Mouse (Mus musculus) myocyte (in vitro differentiated cells): ENCODE measurements around the gene Cs. TPM values are rescaled to one million over a fixed set of nuclear protein-coding genes. Genes with fewer than 3 reads are reported as not detected.

Experiments used
- H3K27me3 ChIP-seq: one replicate; pipeline ENCODE4 v1.6.1; 2011; ENCODE audit not compliant: control insufficient read depth, insufficient read depth, insufficient read length
- H3K36me3 ChIP-seq: one replicate; pipeline ENCODE4 v1.6.1; 2011; ENCODE audit not compliant: control insufficient read depth, insufficient read depth
- H3K4me2 ChIP-seq: one replicate; pipeline ENCODE4 v1.6.1; 2011; ENCODE audit warnings: low read depth, control low read depth
- H3K4me3 ChIP-seq: one replicate; pipeline ENCODE4 v1.5.1; 2011; ENCODE audit warnings: mild to moderate bottlenecking, control low read depth, moderate library complexity
- H3K79me2 ChIP-seq: one replicate; pipeline ENCODE4 v1.6.1; 2011; ENCODE audit not compliant: control insufficient read depth, insufficient read depth
- H3ac ChIP-seq: one replicate; pipeline ENCODE4 v1.6.1; 2011; ENCODE audit not compliant: control insufficient read depth, insufficient read length
- CEBPB ChIP-seq: IDR thresholded peaks from 2 replicates; pipeline ENCODE4 v1.6.1; 2011; ENCODE audit warnings: mild to moderate bottlenecking, moderate library complexity; ENCODE audit not compliant: poor library complexity, insufficient read depth, severe bottlenecking
- E2F4 ChIP-seq: IDR thresholded peaks from one replicate; pipeline ENCODE4 v1.6.1; 2011; ENCODE audit warnings: mild to moderate bottlenecking, control low read depth, moderate library complexity; ENCODE audit not compliant: insufficient read depth
- MAX ChIP-seq: IDR thresholded peaks from one replicate; pipeline ENCODE4 v1.6.1; 2011; ENCODE audit warnings: low read depth, mild to moderate bottlenecking, control low read depth
- MYOD1 ChIP-seq, 3 experiments: IDR thresholded peaks; one replicate each; pipeline ENCODE4 v1.6.1; 2011; ENCODE audit warnings: control low read depth in 2 of 3, low read depth in 2 of 3, mild to moderate bottlenecking in 2 of 3, moderate library complexity in 1 of 3; ENCODE audit not compliant: insufficient read length in 2 of 3, control insufficient read depth in 1 of 3
- MYOG ChIP-seq, 3 experiments: IDR thresholded peaks; one replicate each; pipeline ENCODE4 v1.6.1; 2011; ENCODE audit warnings: control low read depth in 2 of 3, low read depth in 2 of 3, mild to moderate bottlenecking in 2 of 3; ENCODE audit not compliant: insufficient read length in 2 of 3, control insufficient read depth in 1 of 3, insufficient read depth in 1 of 3
- POLR2A ChIP-seq: IDR thresholded peaks from one replicate; pipeline ENCODE4 v1.6.1; 2011; ENCODE audit warnings: low read depth, mild to moderate bottlenecking, control low read depth, moderate library complexity; ENCODE audit not compliant: insufficient read length
- POLR2AphosphoS2 ChIP-seq: IDR thresholded peaks from one replicate; pipeline ENCODE4 v1.6.1; 2011; ENCODE audit warnings: low read depth, control low read depth; ENCODE audit not compliant: insufficient read length
- REST ChIP-seq: IDR thresholded peaks from one replicate; pipeline ENCODE4 v1.6.1; 2011; ENCODE audit warnings: mild to moderate bottlenecking, control low read depth, moderate library complexity; ENCODE audit not compliant: insufficient read depth, insufficient read length
- SRF ChIP-seq: IDR thresholded peaks from one replicate; pipeline ENCODE4 v1.6.1; 2011; ENCODE audit warnings: low read depth; ENCODE audit not compliant: control insufficient read depth, insufficient read length
- TCF12 ChIP-seq: IDR thresholded peaks from one replicate; pipeline ENCODE4 v1.6.1; 2011; ENCODE audit warnings: mild to moderate bottlenecking, control low read depth; ENCODE audit not compliant: poor library complexity, insufficient read depth, severe bottlenecking
- TCF3 ChIP-seq: IDR thresholded peaks from one replicate; pipeline ENCODE4 v1.6.1; 2011; ENCODE audit warnings: low read depth, control low read depth; ENCODE audit not compliant: insufficient read length
- USF1 ChIP-seq: IDR thresholded peaks from one replicate; pipeline ENCODE4 v1.6.1; 2011; ENCODE audit warnings: low read depth, mild to moderate bottlenecking, control low read depth, moderate library complexity
- polyA plus RNA-seq: library from polyadenylated mRNA; unstranded; fragments of >200 nt; fragmentation: generic; extraction: Trizol; gene quantifications from one replicate; pipeline ENCODE4 v1.2.1, GENCODE M21; 2012; ENCODE audit warnings: missing spikeins

Gene Cs
- polyA plus RNA-seq, 1 experiment: 253 TPM

- no peaks in the 10 kb centered on the region for H3K27me3 ChIP-seq
- H3K4me2 ChIP-seq: peak within 1 kb of the TSS; percentile 99
- peak within 1 kb of the TSS; percentile 64 for H3ac ChIP-seq
- H3K36me3 ChIP-seq: peaks cover 24% of the 10 kb centered on the region
- TF ChIP-seq CEBPB (no peak), E2F4 (no peak), TCF3 (peak; percentile 22), SRF (peak; percentile 62), POLR2A (peak; percentile 56), MAX (no peak), REST (peak; percentile 1), MYOG (IDR thresholded peaks at IDR 0.05; ENCODE audit: control insufficient read depth in 1 of 3, insufficient read depth in 1 of 3, insufficient read length in 2 of 3, low read depth in 2 of 3) (peak in 1 of 3 experiments; percentile 60), TCF12 (no peak), MYOD1 (IDR thresholded peaks at IDR 0.05; ENCODE audit: control insufficient read depth in 1 of 3, insufficient read length in 2 of 3, low read depth in 2 of 3) (peak in 2 of 3 experiments; percentile 15 to 72), POLR2AphosphoS2 (peak; percentile 80), USF1 (no peak)
- peak within 1 kb of the TSS; percentile 96 for H3K4me3 ChIP-seq
- peaks cover 39% of the 10 kb centered on the region for H3K79me2 ChIP-seq
These were observed 73.9 kb downstream of the Cs start, which contains the start of the genes Nabp2 and Rnf41 for GRCm38 (mm10) chr10:128411211-128412054. Gene Nabp2, minus strand, starts transcription at chr10:128411492. Gene Rnf41, plus strand, starts transcription at chr10:128411657.

GRCm38 (mm10) chr10:128412055-128412381 is 74.5 kb downstream of the Cs start:
- H3K4me2 ChIP-seq: peak overlapping the region; percentile 96
- peak overlapping the region; percentile 64 for H3ac ChIP-seq
- TF ChIP-seq POLR2A (no peak), REST (no peak)
- H3K36me3 ChIP-seq: peaks cover 18% of the 10 kb centered on the region
- H3K27me3 ChIP-seq: no peaks in the 10 kb centered on the region
- H3K79me2 ChIP-seq: peaks cover 39% of the 10 kb centered on the region
- peak overlapping the region; percentile 96 for H3K4me3 ChIP-seq

Other genes starting within 250 kb of the Cs start
- gene Baz2a, start 246.2 kb upstream of the Cs start, polyA plus RNA-seq: 12.7 TPM
- 97.3 TPM for gene Rbms2, start 157.4 kb upstream of the Cs start, polyA plus RNA-seq
- gene Gls2, start 143.3 kb upstream of the Cs start, polyA plus RNA-seq: 1.1 TPM
- gene Spryd4, start 125.9 kb upstream of the Cs start, polyA plus RNA-seq: 21.8 TPM
- gene Mip, start 111.9 kb upstream of the Cs start, polyA plus RNA-seq: not detected
- gene Timeless, start 105.7 kb upstream of the Cs start, polyA plus RNA-seq: 4.9 TPM
- gene Apon, start 83.6 kb upstream of the Cs start, polyA plus RNA-seq: 0.06 TPM
- not detected for gene Apof, start 69.1 kb upstream of the Cs start, polyA plus RNA-seq
- 7.5 TPM for gene Stat2, start 67.2 kb upstream of the Cs start, polyA plus RNA-seq
- 0.24 TPM for gene Il23a, start 39.0 kb upstream of the Cs start, polyA plus RNA-seq
- gene Pan2, start 34.4 kb upstream of the Cs start, polyA plus RNA-seq: 6.2 TPM
- gene Cnpy2, start 15.3 kb upstream of the Cs start, polyA plus RNA-seq: 91.8 TPM
- 61.2 TPM for gene Coq10a, start 31.3 kb downstream of the Cs start, polyA plus RNA-seq
- 30.8 TPM for gene Ankrd52, start 39.4 kb downstream of the Cs start, polyA plus RNA-seq
- not detected for gene Slc39a5, start 63.5 kb downstream of the Cs start, polyA plus RNA-seq
- gene Nabp2, start 73.8 kb downstream of the Cs start, polyA plus RNA-seq: 115 TPM
- 35.2 TPM for gene Rnf41, start 73.9 kb downstream of the Cs start, polyA plus RNA-seq
- 52.5 TPM for gene Smarcc2, start 121.5 kb downstream of the Cs start, polyA plus RNA-seq
- 2,234 TPM for gene Myl6, start 156.4 kb downstream of the Cs start, polyA plus RNA-seq
- 734 TPM for gene Myl6b, start 161.0 kb downstream of the Cs start, polyA plus RNA-seq
- gene Esyt1, start 188.1 kb downstream of the Cs start, polyA plus RNA-seq: 166 TPM
- gene Zc3h10, start 210.0 kb downstream of the Cs start, polyA plus RNA-seq: 13.8 TPM
- gene Rpl41, start 211.6 kb downstream of the Cs start, polyA plus RNA-seq: 12,553 TPM
- gene Pa2g4, start 228.3 kb downstream of the Cs start, polyA plus RNA-seq: 127 TPM